ENCODE assay signal across 13 mouse cellular contexts in genomic region chr19:32189036-32189436, GRCm38 (mm10).
DNase-seq lines count a peak whose midpoint lies in the region; ATAC-seq and TF ChIP-seq lines count a peak whose summit lies in the region.
"Had no signal": no experiment of that assay in that cellular context is flagged by ENCODE, and none has a peak within 500 bp of the region (broad histone marks: within the 10 kb centered on the region; RNA-seq: fewer than 3 reads in every experiment).

No protein-coding gene starts in this region.

- H3K9me3 ChIP-seq in heart, embryonic 13.5 days, result no peaks in the 10 kb centered on the region
- no peaks in the 10 kb centered on the region for H3K9me3 ChIP-seq in lung, embryonic 16.5 days (ENCODE audit: control insufficient read depth, low read length)
- no peaks in the 10 kb centered on the region for H3K9me3 ChIP-seq in kidney, embryonic 16.5 days (ENCODE audit: low read length)
- no peaks in the 10 kb centered on the region for H3K9me3 ChIP-seq in stomach, postnatal 0 days (ENCODE audit: control insufficient read depth, low read length)
- H3K9me3 ChIP-seq in intestine, embryonic 15.5 days, result no peaks in the 10 kb centered on the region
- H3K9me3 ChIP-seq: hindbrain, embryonic 10.5 days; midbrain, embryonic 12.5 days had no signal

- no peak overlapping the region for H3K9ac ChIP-seq in heart, embryonic 13.5 days
- H3K9ac ChIP-seq in lung, embryonic 16.5 days (ENCODE audit: low read length), result no peak overlapping the region
- H3K9ac ChIP-seq in kidney, embryonic 16.5 days (replicated peaks; ENCODE audit: low read length), result 0 out of 2 replicates have a peak overlapping the region, but pooled peaks have one; percentile 19
- no peak overlapping the region for H3K9ac ChIP-seq in stomach, postnatal 0 days (ENCODE audit: low read length)
- H3K9ac ChIP-seq in intestine, embryonic 15.5 days, result no peak overlapping the region
- H3K9ac ChIP-seq: midbrain, embryonic 12.5 days had no signal

- no peak overlapping the region for H3K4me3 ChIP-seq in heart, embryonic 13.5 days
- H3K4me3 ChIP-seq in lung, embryonic 16.5 days (ENCODE audit: low read length), result no peak overlapping the region
- H3K4me3 ChIP-seq in lung, adult 2 months (replicated peaks; ENCODE audit: extremely low read depth, low read depth, low read length), result no peak overlapping the region
- no peak overlapping the region for H3K4me3 ChIP-seq in kidney, embryonic 16.5 days (ENCODE audit: low read length)
- no peak overlapping the region for H3K4me3 ChIP-seq in stomach, postnatal 0 days (ENCODE audit: low read depth, low read length)
- no peak overlapping the region for H3K4me3 ChIP-seq in intestine, embryonic 15.5 days (replicated peaks)
- H3K4me3 ChIP-seq: erythroblast, embryonic 14.5 days; hindbrain, embryonic 10.5 days; midbrain, embryonic 12.5 days had no signal

- H3K36me3 ChIP-seq in heart, embryonic 13.5 days, result peaks cover 6% of the 10 kb centered on the region
- no peaks in the 10 kb centered on the region for H3K36me3 ChIP-seq in lung, embryonic 16.5 days (ENCODE audit: control insufficient read depth, insufficient read depth, low read length)
- 0 out of 2 replicates have a peak, but pooled peaks cover 5% of the 10 kb centered on the region for H3K36me3 ChIP-seq in kidney, embryonic 16.5 days (ENCODE audit: insufficient read depth, low read length)
- no peaks in the 10 kb centered on the region for H3K36me3 ChIP-seq in stomach, postnatal 0 days (ENCODE audit: control insufficient read depth, insufficient read depth, low read length)
- no peaks in the 10 kb centered on the region for H3K36me3 ChIP-seq in intestine, embryonic 15.5 days
- H3K36me3 ChIP-seq: hindbrain, embryonic 10.5 days; midbrain, embryonic 12.5 days had no signal

- ATAC-seq in heart, embryonic 13.5 days (ENCODE audit: extremely low read depth, insufficient number of reproducible peaks, low FRiP score, low TSS enrichment), result no peak
- peak; percentile 75 for ATAC-seq in lung, embryonic 16.5 days (ENCODE audit: low read depth)
- peak; percentile 72 for ATAC-seq in kidney, embryonic 16.5 days (ENCODE audit: low FRiP score, low TSS enrichment)
- peak; percentile 41 for ATAC-seq in stomach, postnatal 0 days (ENCODE audit: low FRiP score, low TSS enrichment)
- ATAC-seq in intestine, embryonic 15.5 days, result no peak

- WGBS in heart, embryonic 13.5 days, result 49% methylated on average over 5 of the region's 5 CpGs
- WGBS in lung, embryonic 16.5 days, result 64% methylated on average over 5 of the region's 5 CpGs
- 56% methylated on average over 5 of the region's 5 CpGs for WGBS in lung, adult 2 months
- WGBS in kidney, embryonic 16.5 days, result 37% methylated on average over 5 of the region's 5 CpGs
- 66% methylated on average over 5 of the region's 5 CpGs for WGBS in stomach, postnatal 0 days
- 76% methylated on average over 5 of the region's 5 CpGs for WGBS in intestine, embryonic 15.5 days

- H3K27me3 ChIP-seq in heart, embryonic 13.5 days (replicated peaks), result no peaks in the 10 kb centered on the region
- H3K27me3 ChIP-seq in lung, embryonic 16.5 days (ENCODE audit: control insufficient read depth, insufficient read depth, low read depth, low read length), result no peaks in the 10 kb centered on the region
- no peaks in the 10 kb centered on the region for H3K27me3 ChIP-seq in kidney, embryonic 16.5 days (ENCODE audit: insufficient read depth, low read length)
- H3K27me3 ChIP-seq in stomach, postnatal 0 days (ENCODE audit: control insufficient read depth, insufficient read depth, low read length), result no peaks in the 10 kb centered on the region
- H3K27me3 ChIP-seq in intestine, embryonic 15.5 days (replicated peaks), result no peaks in the 10 kb centered on the region
- H3K27me3 ChIP-seq: midbrain, embryonic 12.5 days had no signal

- TF ChIP-seq POLR2A in lung, adult 2 months (IDR thresholded peaks at IDR 0.05; ENCODE audit: borderline replicate concordance, extremely low read depth, low read depth, low read length), result no peak

- no peak for TF ChIP-seq CTCF in lung, adult 2 months (IDR thresholded peaks at IDR 0.05; ENCODE audit: insufficient read depth, low read length)
- TF ChIP-seq CTCF in stomach, postnatal 0 days (IDR thresholded peaks at IDR 0.05; ENCODE audit: low read depth), result no peak

- peak overlapping the region; percentile 43 for H3K27ac ChIP-seq in heart, embryonic 13.5 days (replicated peaks)
- H3K27ac ChIP-seq in lung, embryonic 16.5 days (ENCODE audit: low read length), result peak overlapping the region; percentile 51
- peak overlapping the region; percentile 84 for H3K27ac ChIP-seq in kidney, embryonic 16.5 days (ENCODE audit: low read length)
- H3K27ac ChIP-seq in stomach, postnatal 0 days (replicated peaks), result peak overlapping the region; percentile 25; the same call in 1 of the 2 replicates
- H3K27ac ChIP-seq in intestine, embryonic 15.5 days, result no peak overlapping the region
- H3K27ac ChIP-seq: hindbrain, embryonic 10.5 days; midbrain, embryonic 12.5 days had no signal

- peak overlapping the region; percentile 5; the same call in 1 of the 2 replicates for H3K4me2 ChIP-seq in heart, embryonic 13.5 days
- no peak overlapping the region for H3K4me2 ChIP-seq in lung, embryonic 16.5 days (ENCODE audit: low read depth, low read length)
- H3K4me2 ChIP-seq in kidney, embryonic 16.5 days (replicated peaks; ENCODE audit: low read depth, low read length), result no peak overlapping the region
- no peak overlapping the region for H3K4me2 ChIP-seq in stomach, postnatal 0 days (replicated peaks; ENCODE audit: low read depth)
- H3K4me2 ChIP-seq in intestine, embryonic 15.5 days (replicated peaks), result no peak overlapping the region
- H3K4me2 ChIP-seq: midbrain, embryonic 12.5 days had no signal

- DNase-seq in heart, adult 8-10 months (ENCODE audit: low spot score), result no peak
- DNase-seq in lung, adult 2 months, result no peak
- no peak for DNase-seq in stomach, postnatal 0 days (ENCODE audit: low spot score)
- no peak for DNase-seq in urinary bladder, postnatal 25 days (ENCODE audit: low spot score)
- DNase-seq: cerebellum, postnatal 14 days; thymus, postnatal 25 days had no signal

- TF ChIP-seq EP300 in stomach, postnatal 0 days (optimal IDR thresholded peaks at IDR 0.05), result no peak

- H3K4me1 ChIP-seq in heart, embryonic 13.5 days, result peaks cover 58% of the 10 kb centered on the region
- H3K4me1 ChIP-seq in lung, embryonic 16.5 days (replicated peaks; ENCODE audit: control insufficient read depth, insufficient read depth, low read length), result peaks cover 36% of the 10 kb centered on the region
- H3K4me1 ChIP-seq in lung, adult 2 months (ENCODE audit: control insufficient read depth, insufficient read depth, low read length), result peaks cover 31% of the 10 kb centered on the region
- H3K4me1 ChIP-seq in kidney, embryonic 16.5 days (ENCODE audit: insufficient read depth, low read length), result peaks cover 41% of the 10 kb centered on the region
- H3K4me1 ChIP-seq in stomach, postnatal 0 days (replicated peaks; ENCODE audit: control insufficient read depth, insufficient read depth), result 0 out of 2 replicates have a peak, but pooled peaks cover under 1% of the 10 kb centered on the region
- H3K4me1 ChIP-seq in intestine, embryonic 15.5 days (replicated peaks), result no peaks in the 10 kb centered on the region
- H3K4me1 ChIP-seq: midbrain, embryonic 12.5 days had no signal

Comparison
In these comparisons a context has a peak if more than half of its experiments do, and no peak if none do; other contexts are left out.
1. ATAC-seq: peak in lung, embryonic 16.5 days (single experiment), kidney, embryonic 16.5 days (single experiment) and stomach, postnatal 0 days (single experiment); none in heart, embryonic 13.5 days (single experiment) and intestine, embryonic 15.5 days (single experiment).